Mouse (Mus musculus): Measurements from ENCODE around the gene Gpr107. TPM values are rescaled to one million over a fixed set of nuclear protein-coding genes. Genes with fewer than 3 reads are reported as not detected.

Gpr107 gene
- total RNA-seq, 2 experiments from 2014 or later, result 50.5 to 53.1 TPM

- TF ChIP-seq CTCF (conservative IDR thresholded peaks at IDR 0.05), result no peak
- H3K4me3 ChIP-seq, result no peak overlapping the region
- no peak for DNase-seq (ENCODE audit: low spot score in 2 of 2)
- H3K27ac ChIP-seq, result peak overlapping the region; percentile 82
Measured at GRCm38 (mm10) chr2:31118211-31118610, 33.9 kb upstream of the Gpr107 start.

DNA sequence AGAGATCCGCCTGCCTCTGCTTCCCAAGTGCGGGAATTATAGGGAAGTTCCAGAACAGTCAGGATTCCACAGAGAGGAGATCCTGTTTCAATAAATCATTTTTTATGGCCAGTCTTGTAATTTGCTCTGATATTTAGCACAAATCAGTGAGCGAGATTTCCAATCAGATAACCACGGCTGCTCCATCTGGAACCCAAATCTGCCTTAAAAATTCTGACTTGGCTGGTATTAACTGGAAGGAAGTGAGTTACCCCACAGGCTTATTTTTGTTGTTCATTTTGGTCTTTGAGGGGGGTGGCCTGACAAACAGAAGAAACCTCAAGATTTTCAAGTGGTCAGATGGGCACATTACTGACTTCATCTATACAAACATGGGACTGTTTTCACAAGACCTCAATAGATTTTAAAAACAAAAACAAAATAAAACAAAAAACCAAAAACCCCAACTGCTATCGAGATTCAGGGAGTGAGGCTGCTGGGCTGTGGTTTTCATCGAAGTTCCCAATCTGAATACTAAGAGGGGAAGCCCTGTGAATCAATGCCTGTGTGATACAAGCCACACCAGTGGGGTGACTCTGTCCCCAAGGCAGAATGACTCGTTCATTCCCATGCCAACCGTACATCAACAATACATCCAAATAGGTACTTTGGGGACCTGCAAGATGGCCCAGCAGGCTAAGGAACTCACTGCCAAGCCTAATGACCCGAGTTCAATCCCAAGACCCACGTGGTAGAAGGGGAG, 33.3 kb upstream of the Gpr107 start:
- Histone ChIP-seq H3K4me3 (no peak overlapping the region), H3K27ac (peak overlapping the region; percentile 82)
- TF ChIP-seq CTCF (conservative IDR thresholded peaks at IDR 0.05), result no peak
- peak; percentile 36 to 56 for DNase-seq (ENCODE audit: low spot score in 2 of 2)

DNA sequence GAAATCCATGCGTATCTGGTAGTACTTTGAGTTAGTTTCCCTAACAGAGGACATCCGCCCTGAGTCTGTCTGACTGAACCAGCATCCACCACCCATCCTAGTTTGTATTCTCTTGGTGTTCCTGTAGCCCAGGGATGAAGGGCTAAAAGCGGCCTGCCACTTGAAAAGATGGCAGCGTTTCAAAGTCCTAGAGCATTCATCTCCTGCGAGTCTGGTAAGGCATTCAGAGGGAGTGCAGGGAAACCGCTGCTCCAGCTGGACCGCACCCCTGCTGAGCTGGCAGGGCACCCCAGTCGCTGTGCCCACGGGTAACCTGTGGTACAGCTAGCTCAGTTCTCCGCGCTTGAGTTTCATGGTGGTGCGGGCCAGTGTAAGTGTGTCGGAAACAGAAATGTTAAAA, 32.3 kb upstream of the Gpr107 start:
- no peak for TF ChIP-seq CTCF (conservative IDR thresholded peaks at IDR 0.05)
- Histone ChIP-seq H3K4me3 (no peak overlapping the region), H3K27ac (peak overlapping the region; percentile 82)
- peak; percentile 53 to 82 for DNase-seq (ENCODE audit: low spot score in 2 of 2)

GRCm38 (mm10) chr2:31121131-31121693, 30.9 kb upstream of the Gpr107 start:
- TF ChIP-seq CTCF (conservative IDR thresholded peaks at IDR 0.05), result no peak
- DNase-seq (ENCODE audit: low spot score in 2 of 2), result no peak
- H3K27ac ChIP-seq, result peak overlapping the region; percentile 24; the same call in 1 of the 2 replicates
- no peak overlapping the region for H3K4me3 ChIP-seq

- no peak for TF ChIP-seq CTCF (conservative IDR thresholded peaks at IDR 0.05)
- no peak for DNase-seq (ENCODE audit: low spot score in 2 of 2)
- H3K27ac ChIP-seq, result no peak overlapping the region
- no peak overlapping the region for H3K4me3 ChIP-seq
Measured at GRCm38 (mm10) chr2:31122806-31123205, 29.3 kb upstream of the Gpr107 start.

- no peak for DNase-seq (ENCODE audit: low spot score in 2 of 2)
- no peak for TF ChIP-seq CTCF (conservative IDR thresholded peaks at IDR 0.05)
Measured at GRCm38 (mm10) chr2:31123493-31123892, 28.6 kb upstream of the Gpr107 start.

DNA sequence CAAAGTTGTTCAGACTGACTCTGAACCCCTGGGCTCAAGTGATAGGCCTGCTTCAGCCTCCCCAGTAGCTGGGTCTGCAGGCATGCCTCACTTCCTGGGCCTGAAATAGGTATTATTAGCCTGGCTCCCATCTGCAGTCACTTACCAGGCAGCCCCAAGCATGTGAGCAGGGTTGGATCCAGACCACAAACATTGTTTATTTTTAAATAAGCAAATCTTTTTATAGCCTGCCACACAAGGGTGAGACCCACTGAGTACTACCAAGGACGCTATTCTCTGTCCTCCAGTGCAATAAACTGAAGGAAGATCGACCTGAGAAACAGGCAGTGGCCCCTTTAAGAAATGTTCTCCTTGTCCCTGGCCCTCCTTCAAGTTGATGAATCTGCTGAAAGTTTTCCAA, 27.4 kb upstream of the Gpr107 start:
- peak overlapping the region; percentile 52 for H3K27ac ChIP-seq
- TF ChIP-seq CTCF (conservative IDR thresholded peaks at IDR 0.05), result no peak
- DNase-seq (ENCODE audit: low spot score in 2 of 2), result no peak
- no peak overlapping the region for H3K4me3 ChIP-seq

More at GRCm38 (mm10) chr2:31123493-31123892, 28.6 kb upstream of the Gpr107 start:
- no peak overlapping the region for H3K4me3 ChIP-seq
- H3K27ac ChIP-seq, result no peak overlapping the region

GRCm38 (mm10) chr2:31125156-31125555, 27.0 kb upstream of the Gpr107 start:
- Histone ChIP-seq H3K27ac (no peak overlapping the region), H3K4me3 (no peak overlapping the region)
- TF ChIP-seq CTCF (conservative IDR thresholded peaks at IDR 0.05), result no peak
- no peak for DNase-seq (ENCODE audit: low spot score in 2 of 2)

DNA sequence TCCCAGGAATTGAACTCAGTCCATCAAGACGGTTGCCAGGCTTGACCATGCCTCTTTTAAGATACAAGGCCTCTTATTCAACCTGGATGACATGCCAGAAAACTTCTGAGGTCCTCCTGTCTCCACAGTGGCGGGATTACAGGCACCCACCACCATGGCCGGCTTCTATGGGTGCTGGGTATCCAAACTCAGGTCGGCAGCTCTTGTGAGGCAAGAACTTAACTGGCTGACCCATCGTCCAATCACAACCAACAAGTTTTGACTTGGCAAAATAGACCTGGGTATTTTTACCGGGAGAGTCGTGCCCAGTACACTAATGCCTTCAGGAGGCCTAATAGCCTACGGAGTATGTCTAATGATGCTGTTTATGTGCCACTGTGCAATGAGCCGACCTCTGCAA, 26.1 kb upstream of the Gpr107 start:
- Histone ChIP-seq H3K4me3 (no peak overlapping the region), H3K27ac (peak overlapping the region; percentile 70; the same call in 1 of the 2 replicates)
- DNase-seq (ENCODE audit: low spot score in 2 of 2), result no peak
- no peak for TF ChIP-seq CTCF (conservative IDR thresholded peaks at IDR 0.05)

DNA sequence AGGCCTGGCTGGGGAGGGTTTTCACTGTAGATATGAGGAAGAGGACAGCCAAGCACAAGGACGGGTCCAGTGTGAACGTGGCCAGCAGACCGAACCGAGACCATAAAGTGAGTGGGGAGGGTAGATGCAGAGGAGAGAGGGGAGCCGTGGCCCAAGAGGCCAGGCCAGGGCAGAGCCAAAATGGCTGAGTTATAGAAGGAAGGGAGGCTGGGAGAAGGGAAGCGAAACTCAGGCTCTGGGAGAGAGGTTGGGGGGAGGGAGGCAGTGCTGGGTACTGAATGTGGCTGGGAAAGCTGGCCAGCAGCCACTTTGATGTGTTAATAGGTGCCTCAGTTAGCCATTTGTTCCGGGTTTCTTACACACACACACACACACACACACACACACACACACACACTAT, 24.9 kb upstream of the Gpr107 start:
- no peak for DNase-seq (ENCODE audit: low spot score in 2 of 2)
- Histone ChIP-seq H3K27ac (peak overlapping the region; percentile 70; the same call in 1 of the 2 replicates), H3K4me3 (no peak overlapping the region)
- TF ChIP-seq CTCF (conservative IDR thresholded peaks at IDR 0.05), result no peak

GRCm38 (mm10) chr2:31127899-31128298, 24.2 kb upstream of the Gpr107 start:
- TF ChIP-seq CTCF (conservative IDR thresholded peaks at IDR 0.05), result no peak
- H3K27ac ChIP-seq, result peak overlapping the region; percentile 64
- no peak overlapping the region for H3K4me3 ChIP-seq
- no peak for DNase-seq (ENCODE audit: low spot score in 2 of 2)

- no peak for TF ChIP-seq CTCF (conservative IDR thresholded peaks at IDR 0.05)
- DNase-seq (ENCODE audit: low spot score in 2 of 2), result no peak
- Histone ChIP-seq H3K27ac (peak overlapping the region; percentile 51; the same call in 1 of the 2 replicates), H3K4me3 (no peak overlapping the region)
Measured at GRCm38 (mm10) chr2:31129742-31130518, 22.2 kb upstream of the Gpr107 start.

GRCm38 (mm10) chr2:31130815-31131299, 21.3 kb upstream of the Gpr107 start:
- Histone ChIP-seq H3K27ac (peak overlapping the region; percentile 32; the same call in 1 of the 2 replicates), H3K4me3 (no peak overlapping the region)
- DNase-seq (ENCODE audit: low spot score in 2 of 2), result no peak
- 0 out of 2 replicates have a peak, but pooled peaks have one; percentile 14 for TF ChIP-seq CTCF (conservative IDR thresholded peaks at IDR 0.05)
